Mouse (Mus musculus): Measurements from ENCODE around the gene Snta1. TPM values are rescaled to one million over a fixed set of nuclear protein-coding genes. Genes with fewer than 3 reads are reported as not detected.

The Snta1 gene
- polyA plus RNA-seq, 1 experiment from 2014 or later = 2.5 TPM

- Histone ChIP-seq H3K4me3 (no peak overlapping the region), H3K27ac (no peak overlapping the region), H3K4me1 (peaks cover 20% of the 10 kb centered on the region), H3K36me3 (replicated peaks) (no peaks in the 10 kb centered on the region), H3K27me3 (ENCODE audit: poor library complexity, severe bottlenecking) (peaks cover 11% of the 10 kb centered on the region), H3K9me3 (no peaks in the 10 kb centered on the region)
- 85% methylated on average over 3 of the region's 3 CpGs for WGBS
- DNase-seq (ENCODE audit: extremely low spot score, low spot score) = no peak
Measured at GRCm38 (mm10) chr2:154433391-154433790, 25.5 kb upstream of the Snta1 start.

GRCm38 (mm10) chr2:154432696-154433095 lies 24.8 kb upstream of the Snta1 start:
- Histone ChIP-seq H3K4me3 (no peak overlapping the region), H3K27me3 (ENCODE audit: poor library complexity, severe bottlenecking) (peaks cover 18% of the 10 kb centered on the region), H3K9me3 (no peaks in the 10 kb centered on the region), H3K36me3 (replicated peaks) (no peaks in the 10 kb centered on the region), H3K4me1 (peaks cover 20% of the 10 kb centered on the region), H3K27ac (no peak overlapping the region)
- 71% methylated on average over 2 of the region's 2 CpGs for WGBS
- DNase-seq (ENCODE audit: extremely low spot score, low spot score) = no peak

- no peaks in the 10 kb centered on the region for H3K36me3 ChIP-seq (replicated peaks)
- no peak overlapping the region for H3K4me3 ChIP-seq
- H3K27ac ChIP-seq = no peak overlapping the region
- 94% methylated on average over 2 of the region's 2 CpGs for WGBS
- H3K4me1 ChIP-seq = peaks cover 30% of the 10 kb centered on the region
- H3K27me3 ChIP-seq (ENCODE audit: poor library complexity, severe bottlenecking) = peaks cover 35% of the 10 kb centered on the region
- no peak for DNase-seq (ENCODE audit: extremely low spot score, low spot score)
- H3K9me3 ChIP-seq = no peaks in the 10 kb centered on the region
Measured at GRCm38 (mm10) chr2:154430566-154430965, 22.7 kb upstream of the Snta1 start.

- H3K36me3 ChIP-seq (replicated peaks) = no peaks in the 10 kb centered on the region
- H3K4me3 ChIP-seq = no peak overlapping the region; the same call in 1 of the 2 replicates
- H3K4me1 ChIP-seq = peaks cover 26% of the 10 kb centered on the region
- WGBS = 17% methylated on average over 17 of the region's 17 CpGs
- H3K9me3 ChIP-seq = no peaks in the 10 kb centered on the region
- H3K27me3 ChIP-seq (ENCODE audit: poor library complexity, severe bottlenecking) = peaks cover 35% of the 10 kb centered on the region
- peak overlapping the region; percentile 92 for H3K27ac ChIP-seq
- DNase-seq (ENCODE audit: extremely low spot score, low spot score) = peak; percentile 16
Measured at GRCm38 (mm10) chr2:154427853-154428360, 20.0 kb upstream of the Snta1 start.

- H3K36me3 ChIP-seq (replicated peaks) = no peaks in the 10 kb centered on the region
- WGBS = 20% methylated on average over 11 of the region's 11 CpGs
- peaks cover 27% of the 10 kb centered on the region for H3K4me1 ChIP-seq
- no peak for DNase-seq (ENCODE audit: extremely low spot score, low spot score)
- no peaks in the 10 kb centered on the region for H3K9me3 ChIP-seq
- H3K27ac ChIP-seq = peak overlapping the region; percentile 92
- H3K4me3 ChIP-seq = peak overlapping the region; percentile 53
- peaks cover 42% of the 10 kb centered on the region for H3K27me3 ChIP-seq (ENCODE audit: poor library complexity, severe bottlenecking)
Measured at GRCm38 (mm10) chr2:154426905-154427852, 19.3 kb upstream of the Snta1 start.

- WGBS = 1% methylated on average over 25 of the region's 25 CpGs
- peak overlapping the region; percentile 92 for H3K27ac ChIP-seq
Measured at GRCm38 (mm10) chr2:154426188-154426904, 18.4 kb upstream of the Snta1 start.

GRCm38 (mm10) chr2:154425522-154425921 lies 17.6 kb upstream of the Snta1 start:
- 77% methylated on average over 3 of the region's 3 CpGs for WGBS

More at GRCm38 (mm10) chr2:154426188-154426904, 18.4 kb upstream of the Snta1 start:
- Histone ChIP-seq H3K27me3 (ENCODE audit: poor library complexity, severe bottlenecking) (peaks cover 44% of the 10 kb centered on the region), H3K4me3 (peak overlapping the region; percentile 53), H3K9me3 (no peaks in the 10 kb centered on the region), H3K4me1 (peaks cover 35% of the 10 kb centered on the region), H3K36me3 (replicated peaks) (no peaks in the 10 kb centered on the region)
- DNase-seq (ENCODE audit: extremely low spot score, low spot score) = peak; percentile 62

GRCm38 (mm10) chr2:154423548-154423947 lies 15.6 kb upstream of the Snta1 start:
- 86% methylated on average over 2 of the region's 2 CpGs for WGBS
- no peak overlapping the region for H3K27ac ChIP-seq
- no peak overlapping the region for H3K4me3 ChIP-seq
- DNase-seq (ENCODE audit: extremely low spot score, low spot score) = no peak
- H3K27me3 ChIP-seq (ENCODE audit: poor library complexity, severe bottlenecking) = peaks cover 35% of the 10 kb centered on the region
- H3K4me1 ChIP-seq = peaks cover 51% of the 10 kb centered on the region
- H3K9me3 ChIP-seq = no peaks in the 10 kb centered on the region
- H3K36me3 ChIP-seq (replicated peaks) = no peaks in the 10 kb centered on the region

More at GRCm38 (mm10) chr2:154425522-154425921, 17.6 kb upstream of the Snta1 start:
- no peak for DNase-seq (ENCODE audit: extremely low spot score, low spot score)
- Histone ChIP-seq H3K9me3 (no peaks in the 10 kb centered on the region), H3K27me3 (ENCODE audit: poor library complexity, severe bottlenecking) (peaks cover 44% of the 10 kb centered on the region), H3K27ac (peak overlapping the region; percentile 92), H3K4me3 (no peak overlapping the region), H3K4me1 (peaks cover 44% of the 10 kb centered on the region), H3K36me3 (replicated peaks) (no peaks in the 10 kb centered on the region)

- H3K27ac ChIP-seq = peak overlapping the region; percentile 82
- no peak for DNase-seq (ENCODE audit: extremely low spot score, low spot score)
- H3K27me3 ChIP-seq (ENCODE audit: poor library complexity, severe bottlenecking) = peaks cover 21% of the 10 kb centered on the region
- no peaks in the 10 kb centered on the region for H3K9me3 ChIP-seq
- no peaks in the 10 kb centered on the region for H3K36me3 ChIP-seq (replicated peaks)
- 70% methylated on average over 5 of the region's 5 CpGs for WGBS
- no peak overlapping the region for H3K4me3 ChIP-seq
- H3K4me1 ChIP-seq = peaks cover 40% of the 10 kb centered on the region
Measured at GRCm38 (mm10) chr2:154422181-154422580, 14.3 kb upstream of the Snta1 start.

- peak; percentile 69 for DNase-seq (ENCODE audit: extremely low spot score, low spot score)
- Histone ChIP-seq H3K9me3 (no peaks in the 10 kb centered on the region), H3K27ac (peak overlapping the region; percentile 82), H3K27me3 (ENCODE audit: poor library complexity, severe bottlenecking) (peaks cover 13% of the 10 kb centered on the region; the same call in 1 of the 2 replicates), H3K4me1 (peaks cover 30% of the 10 kb centered on the region), H3K36me3 (replicated peaks) (no peaks in the 10 kb centered on the region), H3K4me3 (peak overlapping the region; percentile 0; the same call in 1 of the 2 replicates)
- WGBS = 19% methylated on average over 7 of the region's 7 CpGs
Measured at GRCm38 (mm10) chr2:154420942-154421731, 13.2 kb upstream of the Snta1 start.

- WGBS = 80% methylated on average over 9 of the region's 9 CpGs
- Histone ChIP-seq H3K27me3 (ENCODE audit: poor library complexity, severe bottlenecking) (peaks cover 9% of the 10 kb centered on the region; the same call in 1 of the 2 replicates), H3K4me3 (no peak overlapping the region), H3K36me3 (replicated peaks) (no peaks in the 10 kb centered on the region), H3K4me1 (peaks cover 25% of the 10 kb centered on the region), H3K9me3 (no peaks in the 10 kb centered on the region), H3K27ac (peak overlapping the region; percentile 53; the same call in 1 of the 2 replicates)
- DNase-seq (ENCODE audit: extremely low spot score, low spot score) = no peak
Measured at GRCm38 (mm10) chr2:154419631-154420515, 12.0 kb upstream of the Snta1 start.
